Mouse (Mus musculus) brain, embryonic 14.5 days (tissue): Measurements from ENCODE around the gene Dis3l2. TPM values are rescaled to one million over a fixed set of nuclear protein-coding genes. Genes with fewer than 3 reads are reported as not detected.
A peak's percentile ranks its signal among the peaks of the same experiment; 100 is the strongest.

Experiments
- DNase-seq: peaks from one replicate; pipeline ENCODE4 v3.0.0-alpha.2; 2011; ENCODE audit warnings: low read depth
- CTCF ChIP-seq: fragments of 200-500 bp; IDR thresholded peaks from 2 replicates; pipeline ENCODE4 v1.5.1; 2012; ENCODE audit warnings: inconsistent platforms, mild to moderate bottlenecking, moderate library complexity, borderline replicate concordance; ENCODE audit not compliant: insufficient read depth, insufficient read length; ENCODE audit errors: extremely low read depth
- POLR2A ChIP-seq: fragments of 200-500 bp; IDR thresholded peaks from 2 replicates; pipeline ENCODE4 v1.6.1; 2012; ENCODE audit warnings: mild to moderate bottlenecking, inconsistent platforms, borderline replicate concordance; ENCODE audit not compliant: poor library complexity, insufficient read depth, insufficient read length, severe bottlenecking; ENCODE audit errors: extremely low read depth
- polyA plus RNA-seq: library from polyadenylated mRNA; depleted of rRNA; stranded (reverse); fragments of >200 nt; gene quantifications from 2 replicates; pipeline ENCODE4 v1.2.3, GENCODE M21; 2012

Dis3l2 gene
- polyA plus RNA-seq, 1 experiment, result 39.5 TPM

- no peak for DNase-seq
- TF ChIP-seq CTCF (no peak), POLR2A (no peak)
Measured at GRCm38 (mm10) chr1:86698721-86699120, 4.9 kb upstream of the Dis3l2 start.

- no peak for DNase-seq
- TF ChIP-seq CTCF (no peak; the same call in 1 of the 2 replicates), POLR2A (no peak)
Measured at GRCm38 (mm10) chr1:86699346-86700136, 4.1 kb upstream of the Dis3l2 start.

GRCm38 (mm10) chr1:86700367-86700766 is 3.2 kb upstream of the Dis3l2 start:
- no peak for TF ChIP-seq CTCF
- no peak for TF ChIP-seq POLR2A
- DNase-seq, result no peak

- TF ChIP-seq CTCF (no peak), POLR2A (no peak)
- DNase-seq, result no peak
Measured at GRCm38 (mm10) chr1:86703965-86704326, 338 bp downstream of the Dis3l2 start.

GRCm38 (mm10) chr1:86705461-86705860 is 1.9 kb downstream of the Dis3l2 start:
- DNase-seq, result no peak

GRCm38 (mm10) chr1:86709546-86709945 is 5.9 kb downstream of the Dis3l2 start:
- TF ChIP-seq POLR2A, result no peak
- no peak for TF ChIP-seq CTCF
- peak; percentile 22 for DNase-seq

More at GRCm38 (mm10) chr1:86705461-86705860, 1.9 kb downstream of the Dis3l2 start:
- no peak for TF ChIP-seq POLR2A
- TF ChIP-seq CTCF, result no peak

GRCm38 (mm10) chr1:86712045-86712444 is 8.4 kb downstream of the Dis3l2 start:
- no peak for DNase-seq
- no peak for TF ChIP-seq CTCF

GRCm38 (mm10) chr1:86713054-86713453 is 9.4 kb downstream of the Dis3l2 start:
- DNase-seq, result no peak
- TF ChIP-seq CTCF, result no peak

GRCm38 (mm10) chr1:86718190-86718589 is 14.6 kb downstream of the Dis3l2 start:
- DNase-seq, result no peak
- TF ChIP-seq POLR2A (no peak), CTCF (no peak)

GRCm38 (mm10) chr1:86719391-86719790 is 15.8 kb downstream of the Dis3l2 start:
- peak; percentile 12 for DNase-seq
- TF ChIP-seq POLR2A (no peak), CTCF (no peak)

GRCm38 (mm10) chr1:86733160-86733821 is 29.7 kb downstream of the Dis3l2 start:
- no peak for DNase-seq
- TF ChIP-seq CTCF (no peak), POLR2A (no peak)

- no peak for DNase-seq
- TF ChIP-seq CTCF (no peak), POLR2A (no peak)
Measured at GRCm38 (mm10) chr1:86736414-86736813, 32.8 kb downstream of the Dis3l2 start.
